Mouse (Mus musculus): ENCODE data around the gene Best1. TPM values are rescaled to one million over a fixed set of nuclear protein-coding genes. Genes with fewer than 3 reads are reported as not detected.

Best1 gene
- total RNA-seq, 1 experiment from 2014 or later, result 0.97 TPM

Other genes with a start within 250 kb of the Best1 start
- not detected in 2 replicates for gene Scgb2a2, start 154.1 kb downstream of the Best1 start, total RNA-seq (2021)
- gene Incenp, start 102.1 kb downstream of the Best1 start, total RNA-seq (2021), result 28.3 and 32.4 TPM in 2 replicates
- 2,505 and 2,798 TPM in 2 replicates for gene Fth1, start 21.0 kb downstream of the Best1 start, total RNA-seq (2021)
- 3.5 and 5.8 TPM in 2 replicates for gene Rab3il1, start within 50 bp of the Best1 start, total RNA-seq (2021)
- gene Fads3, start 39.9 kb upstream of the Best1 start, total RNA-seq (2021), result 9.5 and 15.1 TPM in 2 replicates
- 1,800 and 1,888 TPM in 2 replicates for gene Fads2, start 100.1 kb upstream of the Best1 start, total RNA-seq (2021)
- gene Fads1, start 181.3 kb upstream of the Best1 start, total RNA-seq (2021), result 931 and 942 TPM in 2 replicates
- 141 and 171 TPM in 2 replicates for gene Tmem258, start 202.4 kb upstream of the Best1 start, total RNA-seq (2021)
- gene Fen1, start 202.5 kb upstream of the Best1 start, total RNA-seq (2021), result 16.9 and 17.9 TPM in 2 replicates
- gene Myrf, start 239.1 kb upstream of the Best1 start, total RNA-seq (2021), result 0.67 and 1.4 TPM in 2 replicates

Data from adrenal gland, postnatal 25 days (tissue).